Mouse (Mus musculus) E14TG2a.4 (cell line): Measurements from ENCODE around the gene Atad1.

Experiments used
- CTCF ChIP-seq: conservative IDR thresholded peaks from 2 replicates; pipeline ENCODE4 v1.5.1; 2014; ENCODE audit warnings: low read length
- NANOG ChIP-seq: IDR thresholded peaks from 2 replicates; pipeline ENCODE4 v1.6.1; 2014; ENCODE audit warnings: borderline replicate concordance, low read length, mixed read lengths

GRCm38 (mm10) chr19:32781305-32782071, 41.9 kb upstream of the Atad1 start:
- TF ChIP-seq CTCF: no peak
- TF ChIP-seq NANOG: no peak
